Mouse (Mus musculus): ENCODE results near the gene Ing4. TPM values are rescaled to one million over a fixed set of nuclear protein-coding genes. Genes with fewer than 3 reads are reported as not detected.

The Ing4 gene
- total and polyA plus RNA-seq, 2 experiments from 2014 or later, result 60.4 to 97.8 TPM

- no peak within 1 kb of the TSS for H3K9ac ChIP-seq (replicated peaks; ENCODE audit: low read length, poor library complexity, severe bottlenecking)
- no peak within 1 kb of the TSS for H3K27ac ChIP-seq (ENCODE audit: low read depth, low read length)
- no peaks in the 10 kb centered on the region for H3K9me3 ChIP-seq (ENCODE audit: low read length)
- H3K27me3 ChIP-seq (ENCODE audit: insufficient read depth, low read length), result no peaks in the 10 kb centered on the region
- H3K36me3 ChIP-seq (ENCODE audit: insufficient read depth, low read length), result no peaks in the 10 kb centered on the region
- ATAC-seq (ENCODE audit: low FRiP score), result no peak
- no peak within 1 kb of the TSS for H3K4me2 ChIP-seq (ENCODE audit: low read depth, low read length, poor library complexity, severe bottlenecking)
- TF ChIP-seq CTCF (IDR thresholded peaks at IDR 0.05), result no peak
- 66% methylated on average over 8 of the region's 8 CpGs for WGBS
- no peaks in the 10 kb centered on the region for H3K4me1 ChIP-seq (ENCODE audit: insufficient read depth, low read length)
- H3K4me3 ChIP-seq (ENCODE audit: low read depth, low read length), result no peak within 1 kb of the TSS
- no peak for DNase-seq (ENCODE audit: low spot score)
These were observed 28.0 kb downstream of the Ing4 start, which contains the start of gene Lpar5 for GRCm38 (mm10) chr6:125067571-125067995. Gene Lpar5 (plus strand): TSS chr6:125067920.

GRCm38 (mm10) chr6:125071170-125071895 is 31.8 kb downstream of the Ing4 start:
- Histone ChIP-seq H3K4me1 (ENCODE audit: insufficient read depth, low read length) (no peaks in the 10 kb centered on the region), H3K27ac (ENCODE audit: low read depth, low read length) (peak overlapping the region; percentile 65), H3K36me3 (ENCODE audit: insufficient read depth, low read length) (no peaks in the 10 kb centered on the region), H3K9ac (replicated peaks; ENCODE audit: low read length, poor library complexity, severe bottlenecking) (no peak overlapping the region), H3K9me3 (ENCODE audit: low read length) (no peaks in the 10 kb centered on the region), H3K4me2 (ENCODE audit: low read depth, low read length, poor library complexity, severe bottlenecking) (no peak overlapping the region), H3K4me3 (ENCODE audit: low read depth, low read length) (no peak overlapping the region), H3K27me3 (ENCODE audit: insufficient read depth, low read length) (no peaks in the 10 kb centered on the region)
- no peak for TF ChIP-seq CTCF (IDR thresholded peaks at IDR 0.05)
- WGBS, result 75% methylated on average over 18 of the region's 18 CpGs
- peak; percentile 67 for DNase-seq (ENCODE audit: low spot score)
- peak; percentile 29; the same call in 1 of the 2 replicates for ATAC-seq (ENCODE audit: low FRiP score)

GRCm38 (mm10) chr6:125071896-125072279 is 32.3 kb downstream of the Ing4 start:
- Histone ChIP-seq H3K9me3 (ENCODE audit: low read length) (no peaks in the 10 kb centered on the region), H3K4me1 (ENCODE audit: insufficient read depth, low read length) (no peaks in the 10 kb centered on the region), H3K4me3 (ENCODE audit: low read depth, low read length) (no peak overlapping the region), H3K4me2 (ENCODE audit: low read depth, low read length, poor library complexity, severe bottlenecking) (no peak overlapping the region), H3K27ac (ENCODE audit: low read depth, low read length) (peak overlapping the region; percentile 65), H3K36me3 (ENCODE audit: insufficient read depth, low read length) (no peaks in the 10 kb centered on the region), H3K27me3 (ENCODE audit: insufficient read depth, low read length) (no peaks in the 10 kb centered on the region), H3K9ac (replicated peaks; ENCODE audit: low read length, poor library complexity, severe bottlenecking) (no peak overlapping the region)
- no peak for TF ChIP-seq CTCF (IDR thresholded peaks at IDR 0.05)
- 19% methylated on average over 1 of the region's 2 CpGs for WGBS
- peak; percentile 87 for DNase-seq (ENCODE audit: low spot score)
- peak; percentile 62 for ATAC-seq (ENCODE audit: low FRiP score)

- ATAC-seq (ENCODE audit: low FRiP score) (no peak), DNase-seq (ENCODE audit: low spot score) (no peak)
- H3K4me1 ChIP-seq (ENCODE audit: insufficient read depth, low read length), result no peaks in the 10 kb centered on the region
- H3K9ac ChIP-seq (replicated peaks; ENCODE audit: low read length, poor library complexity, severe bottlenecking), result no peak overlapping the region
- no peaks in the 10 kb centered on the region for H3K36me3 ChIP-seq (ENCODE audit: insufficient read depth, low read length)
- no peak for TF ChIP-seq CTCF (IDR thresholded peaks at IDR 0.05)
- no peak overlapping the region for H3K27ac ChIP-seq (ENCODE audit: low read depth, low read length)
- no peaks in the 10 kb centered on the region for H3K9me3 ChIP-seq (ENCODE audit: low read length)
- H3K27me3 ChIP-seq (ENCODE audit: insufficient read depth, low read length), result no peaks in the 10 kb centered on the region
- H3K4me3 ChIP-seq (ENCODE audit: low read depth, low read length), result no peak overlapping the region
- no peak overlapping the region for H3K4me2 ChIP-seq (ENCODE audit: low read depth, low read length, poor library complexity, severe bottlenecking)
- 72% methylated on average over 8 of the region's 8 CpGs for WGBS
These were observed 34.3 kb downstream of the Ing4 start for GRCm38 (mm10) chr6:125073825-125074224.

- peak overlapping the region; percentile 61 for H3K9ac ChIP-seq (replicated peaks; ENCODE audit: low read length, poor library complexity, severe bottlenecking)
- peak overlapping the region; percentile 85 for H3K27ac ChIP-seq (ENCODE audit: low read depth, low read length)
- H3K27me3 ChIP-seq (ENCODE audit: insufficient read depth, low read length), result no peaks in the 10 kb centered on the region
- peak overlapping the region; percentile 38 for H3K4me3 ChIP-seq (ENCODE audit: low read depth, low read length)
- ATAC-seq (ENCODE audit: low FRiP score) (peak; percentile 68), DNase-seq (ENCODE audit: low spot score) (no peak)
- peak overlapping the region; percentile 61 for H3K4me2 ChIP-seq (ENCODE audit: low read depth, low read length, poor library complexity, severe bottlenecking)
- no peaks in the 10 kb centered on the region for H3K36me3 ChIP-seq (ENCODE audit: insufficient read depth, low read length)
- H3K4me1 ChIP-seq (ENCODE audit: insufficient read depth, low read length), result no peaks in the 10 kb centered on the region
- 20% methylated on average over 25 of the region's 25 CpGs for WGBS
- no peaks in the 10 kb centered on the region for H3K9me3 ChIP-seq (ENCODE audit: low read length)
- no peak for TF ChIP-seq CTCF (IDR thresholded peaks at IDR 0.05)
These were observed 41.8 kb downstream of the Ing4 start for GRCm38 (mm10) chr6:125081394-125081793.

GRCm38 (mm10) chr6:125081797-125082560 is 42.4 kb downstream of the Ing4 start:
- Histone ChIP-seq H3K27me3 (ENCODE audit: insufficient read depth, low read length) (no peaks in the 10 kb centered on the region), H3K9ac (replicated peaks; ENCODE audit: low read length, poor library complexity, severe bottlenecking) (peak overlapping the region; percentile 61), H3K4me3 (ENCODE audit: low read depth, low read length) (peak overlapping the region; percentile 38), H3K27ac (ENCODE audit: low read depth, low read length) (peak overlapping the region; percentile 85), H3K4me1 (ENCODE audit: insufficient read depth, low read length) (no peaks in the 10 kb centered on the region), H3K4me2 (ENCODE audit: low read depth, low read length, poor library complexity, severe bottlenecking) (peak overlapping the region; percentile 61), H3K36me3 (ENCODE audit: insufficient read depth, low read length) (no peaks in the 10 kb centered on the region), H3K9me3 (ENCODE audit: low read length) (no peaks in the 10 kb centered on the region)
- WGBS, result 22% methylated on average over 45 of the region's 45 CpGs
- TF ChIP-seq CTCF (IDR thresholded peaks at IDR 0.05), result peak; percentile 92
- DNase-seq (ENCODE audit: low spot score) (peak; percentile 98), ATAC-seq (ENCODE audit: low FRiP score) (peak; percentile 92)

Measured in midbrain, postnatal 0 days (tissue).